Mouse (Mus musculus) stomach, postnatal 0 days (tissue): ENCODE measurements at regions not wholly inside any gene's neighbourhood (a gene's known extent, or its start where the extent isn't known, plus 50 kb on each side); places are given as distances from the start of the nearest gene placed in this dataset.

ENCODE experiments used
- CTCF ChIP-seq: IDR thresholded peaks from 2 replicates; pipeline ENCODE4 v1.5.1; 2016; ENCODE audit warnings: antibody characterized with exemption, low read depth, mild to moderate bottlenecking, moderate library complexity
- EP300 ChIP-seq: optimal IDR thresholded peaks from 2 replicates; pipeline ENCODE3; 2016; ENCODE audit warnings: antibody characterized with exemption

DNA sequence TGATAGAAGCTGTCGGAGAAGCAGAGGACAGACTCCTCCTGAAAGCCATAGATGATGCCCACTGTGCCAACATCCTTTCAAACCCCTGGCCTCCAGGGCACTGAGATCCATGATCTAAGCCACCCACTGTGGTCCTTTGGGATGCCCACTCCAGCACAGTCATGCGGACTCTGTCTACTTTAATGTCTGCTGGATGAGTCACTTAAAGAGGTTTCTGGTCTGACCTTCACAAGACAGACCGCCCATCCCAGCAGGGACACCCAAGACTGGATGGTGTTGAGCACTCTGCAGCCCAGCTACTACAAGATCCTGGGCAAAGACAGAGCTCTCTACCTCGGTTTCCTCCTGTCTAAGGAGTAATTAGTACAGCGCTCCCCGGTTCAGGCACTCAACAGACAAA lies 214.1 kb upstream of the Zmiz1 start:
- TF ChIP-seq EP300 (no peak), CTCF (no peak)
